Comparison of ENCODE assay signal across 18 mouse cellular contexts in the genomic region with DNA sequence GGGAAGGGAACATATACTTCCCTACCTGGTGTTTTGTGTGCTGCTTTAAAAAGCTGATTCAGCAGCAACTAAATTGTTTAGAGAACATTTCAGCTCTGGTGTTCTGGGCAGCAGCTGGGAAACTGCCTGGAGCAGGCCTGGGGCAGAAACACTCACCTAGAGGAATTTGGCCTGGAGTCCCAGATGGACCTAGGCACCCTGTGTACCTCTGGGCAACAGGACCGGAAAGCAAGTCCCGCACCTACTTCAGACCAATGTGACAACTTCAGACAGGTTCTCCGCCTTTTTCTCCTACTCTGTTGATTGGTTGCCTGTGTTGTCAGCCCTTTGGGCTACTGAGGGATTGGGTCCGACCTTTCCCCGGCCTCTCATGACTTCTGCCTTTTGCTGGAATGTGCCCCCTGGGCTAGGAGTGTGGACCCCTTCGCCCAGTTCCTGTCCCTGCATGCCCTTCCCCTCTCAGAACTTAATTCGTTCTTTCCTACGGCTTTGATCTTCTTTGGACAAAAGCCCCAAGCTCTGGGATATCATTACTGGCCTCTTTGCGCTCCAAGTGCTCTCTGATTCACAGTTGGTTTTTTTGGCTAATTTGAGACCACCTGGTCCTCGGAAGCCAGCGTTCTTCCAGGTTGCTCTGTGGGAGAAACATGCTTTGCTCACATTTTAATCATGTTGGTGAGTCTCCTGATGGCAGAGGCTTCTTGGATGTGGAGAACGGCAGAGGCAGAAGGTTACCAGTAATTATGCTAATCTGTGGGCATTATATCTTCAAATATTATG. TPM values are rescaled to one million over a fixed set of nuclear protein-coding genes. Genes with fewer than 3 reads are reported as not detected.
DNase-seq lines count a peak whose midpoint lies in the region; ATAC-seq and TF ChIP-seq lines count a peak whose summit lies in the region.
"Had no signal": no experiment of that assay in that cellular context is flagged by ENCODE, and none has a peak within 500 bp of the region (broad histone marks: within the 10 kb centered on the region; RNA-seq: fewer than 3 reads in every experiment).

No protein-coding gene starts in this region.

- H3K4me1 ChIP-seq in kidney, postnatal 0 days (replicated peaks; ENCODE audit: insufficient read depth, low read length), result 0 out of 2 replicates have a peak, but pooled peaks cover 3% of the 10 kb centered on the region

- no peaks in the 10 kb centered on the region for H3K36me3 ChIP-seq in kidney, postnatal 0 days (ENCODE audit: insufficient read depth, low read length)
- H3K36me3 ChIP-seq: G1E; midbrain, embryonic 12.5 days had no signal

- H3K4me3 ChIP-seq in kidney, postnatal 0 days (replicated peaks; ENCODE audit: low read depth, low read length), result no peak overlapping the region
- H3K4me3 ChIP-seq: midbrain, embryonic 12.5 days had no signal

- no peak overlapping the region for H3K9ac ChIP-seq in kidney, postnatal 0 days (ENCODE audit: low read depth, low read length)
- H3K9ac ChIP-seq: liver, embryonic 14.5 days; midbrain, embryonic 12.5 days had no signal

- WGBS in kidney, postnatal 0 days, result 62% methylated on average over 12 of the region's 12 CpGs

- ATAC-seq in kidney, postnatal 0 days (replicated peaks; ENCODE audit: low FRiP score, low read depth), result peak; percentile 44; the same call in 1 of the 2 replicates
- ATAC-seq: hindbrain, postnatal 0 days had no signal

- no peak overlapping the region for H3K27ac ChIP-seq in kidney, postnatal 0 days
- H3K27ac ChIP-seq: hindbrain, postnatal 0 days; liver, embryonic 14.5 days; midbrain, embryonic 12.5 days had no signal

- no peak overlapping the region for H3K4me2 ChIP-seq in kidney, postnatal 0 days (ENCODE audit: low read length)
- H3K4me2 ChIP-seq: midbrain, embryonic 12.5 days had no signal

- peak; percentile 75 for DNase-seq in heart, adult 11 months
- DNase-seq in heart, adult 8-10 months (ENCODE audit: low spot score), result no peak
- DNase-seq in brain, embryonic 14.5 days (ENCODE audit: low read depth), result peak; percentile 42
- DNase-seq in cerebellum, postnatal 36 days, result peak; percentile 20 to 34
- no peak for DNase-seq in kidney, postnatal 0 days (ENCODE audit: low spot score)
- DNase-seq in left cerebral cortex, postnatal 25 days (ENCODE audit: low spot score in 2 of 2), result no peak
- no peak for DNase-seq in frontal cortex, adult 2 months (ENCODE audit: extremely low spot score in 1 of 2, low spot score in 1 of 2)
- no peak for DNase-seq in urinary bladder, postnatal 4 days (ENCODE audit: low spot score in 2 of 2)
- DNase-seq: adrenal gland, postnatal 25 days; heart, postnatal 10 days; layer of hippocampus, adult 9-11 months; right cerebral cortex, postnatal 25 days; thymus, adult 18-20 months had no signal

- intact Hi-C loops in left cerebral cortex, postnatal 25 days (cut with DNase I), result no loop called here

- no peak for TF ChIP-seq CTCF in brain, embryonic 14.5 days (IDR thresholded peaks at IDR 0.05; ENCODE audit: borderline replicate concordance, extremely low read depth, insufficient read depth, insufficient read length)
- no peak for TF ChIP-seq CTCF in kidney, postnatal 0 days (IDR thresholded peaks at IDR 0.05; ENCODE audit: low read depth)

- H3K9me3 ChIP-seq in kidney, postnatal 0 days (replicated peaks; ENCODE audit: low read length), result no peaks in the 10 kb centered on the region
- H3K9me3 ChIP-seq: G1E; midbrain, embryonic 12.5 days had no signal

- no peaks in the 10 kb centered on the region for H3K27me3 ChIP-seq in kidney, postnatal 0 days (ENCODE audit: insufficient read depth, low read length)
- H3K27me3 ChIP-seq: midbrain, embryonic 12.5 days had no signal

- TF ChIP-seq POLR2A in brain, embryonic 14.5 days (IDR thresholded peaks at IDR 0.05; ENCODE audit: borderline replicate concordance, extremely low read depth, insufficient read depth, insufficient read length, poor library complexity, severe bottlenecking), result no peak

RNA-seq across cellular contexts. Expression of gene Ror1, which starts 31.1 kb away (rescaled TPM):
- 1 to 10 TPM; 2.9 to 3.8 (median 3.3) TPM for total RNA-seq in heart, adult 8-10 months (2022)
- polyA plus RNA-seq in brain, embryonic 14.5 days (2012; rRNA removed), result 0.83 and 1.6 TPM in 2 replicates
- 7.1 and 8.3 TPM in 2 replicates for polyA plus RNA-seq in kidney, postnatal 0 days (2015; fragmentation: Nextera tagmentation; extraction: Ambion mirVana)
- 1 to 10 TPM in 1 of 2 experiments, under 1 TPM in 1; 0.69 to 1.0 TPM for total RNA-seq in left cerebral cortex, postnatal 25 days (2021)
- 0.78 and 0.98 TPM in 2 replicates for polyA plus RNA-seq in frontal cortex, adult 2 months (2012; rRNA removed)
- total RNA-seq: granulocyte monocyte progenitor cell, adult 5-6 weeks had no signal
- polyA plus RNA-seq: G1E had no signal

Comparison
In these comparisons a context has a peak if more than half of its experiments do, and no peak if none do; other contexts are left out.
1. DNase-seq: peak in heart, adult 11 months (single experiment), brain, embryonic 14.5 days (single experiment) and cerebellum, postnatal 36 days (2 of 2); none in heart, adult 8-10 months (single experiment), kidney, postnatal 0 days (single experiment), left cerebral cortex, postnatal 25 days (0 of 2), frontal cortex, adult 2 months (0 of 2) and urinary bladder, postnatal 4 days (0 of 2).